Mouse (Mus musculus) thymus, adult 2 months (tissue): Measurements from ENCODE around the gene Stat6.

Experiments used
- CTCF ChIP-seq: fragments of 200-500 bp; IDR thresholded peaks from 2 replicates; pipeline ENCODE4 v1.5.1; 2012; ENCODE audit warnings: mild to moderate bottlenecking, control low read depth, low read length, moderate library complexity, borderline replicate concordance; ENCODE audit not compliant: control insufficient read depth, poor library complexity, insufficient read depth; ENCODE audit errors: extremely low read depth
- POLR2A ChIP-seq: fragments of 200-500 bp; IDR thresholded peaks from 2 replicates; pipeline ENCODE4 v1.6.1; 2012; ENCODE audit warnings: mild to moderate bottlenecking, low read length, control low read depth, moderate library complexity; ENCODE audit not compliant: control insufficient read depth, poor library complexity, insufficient read depth; ENCODE audit errors: extremely low read depth

DNA sequence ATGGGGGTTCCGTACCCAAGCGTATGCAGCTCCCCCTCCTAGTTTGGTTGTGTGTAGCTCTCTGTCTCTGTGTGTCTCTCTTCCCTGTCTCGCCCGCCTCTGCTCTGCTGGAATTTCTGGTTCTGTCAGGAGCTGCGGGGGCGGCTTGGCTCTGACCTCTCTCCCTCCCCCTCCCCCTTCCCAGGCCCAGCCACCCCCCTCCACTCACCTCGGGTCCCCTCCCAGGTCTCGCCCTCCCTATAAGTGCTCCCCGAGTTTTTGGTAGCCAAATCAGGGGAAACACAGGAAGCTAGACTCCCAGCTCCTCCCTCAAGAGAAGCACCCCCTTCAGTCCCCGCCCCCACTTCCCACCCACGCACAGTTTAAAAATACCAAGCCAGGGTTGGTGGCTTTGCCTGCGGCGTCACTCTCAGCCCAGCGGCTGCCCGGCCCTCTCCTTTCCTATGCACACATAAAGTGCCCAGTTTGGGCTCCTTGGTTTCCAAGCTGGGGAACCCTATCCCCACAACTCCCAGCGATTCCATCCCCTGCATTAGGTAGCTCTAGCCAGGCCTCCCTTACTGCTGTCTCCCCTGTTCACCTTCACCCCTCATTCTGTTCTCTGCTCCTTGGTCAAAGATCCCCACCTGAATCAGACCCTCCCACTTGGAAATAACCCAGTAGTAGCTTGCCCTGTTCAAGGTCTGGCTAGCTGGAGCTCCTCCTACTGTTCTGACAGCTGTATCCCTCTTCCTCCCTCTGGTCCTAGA, 19.3 kb downstream of the Stat6 start:
- no peak for TF ChIP-seq CTCF
- no peak for TF ChIP-seq POLR2A
